Comparison of ENCODE assay signal across 39 mouse cellular contexts in genomic region chr12:35018679-35019237, GRCm38 (mm10). TPM values are rescaled to one million over a fixed set of nuclear protein-coding genes. Genes with fewer than 3 reads are reported as not detected.
DNase-seq lines count a peak whose midpoint lies in the region; ATAC-seq lines count a peak whose summit lies in the region.
"Had no signal": no experiment of that assay in that cellular context is flagged by ENCODE, and none has a peak within 500 bp of the region (broad histone marks: within the 10 kb centered on the region; RNA-seq: fewer than 3 reads in every experiment).

No protein-coding gene starts in this region.

- no peak for ATAC-seq in liver, embryonic 11.5 days (replicated peaks; ENCODE audit: low FRiP score)
- ATAC-seq in granulocyte monocyte progenitor cell, adult 5-6 weeks (replicated peaks; ENCODE audit: poor library complexity, severe bottlenecking), result peak; percentile 84
- ATAC-seq in neutrophil, adult 5-6 weeks (ENCODE audit: extremely low read depth, insufficient number of reproducible peaks, low FRiP score, poor library complexity, severe bottlenecking), result peak; percentile 27; the same call in 1 of the 2 replicates
- ATAC-seq: activated CD4-positive, CD25-positive, alpha-beta regulatory T cell, adult 4 months; forebrain, embryonic 16.5 days; hindbrain, postnatal 0 days; intestine, embryonic 15.5 days; midbrain, embryonic 16.5 days had no signal

- no peaks in the 10 kb centered on the region for H3K27me3 ChIP-seq in liver, embryonic 11.5 days (replicated peaks; ENCODE audit: control insufficient read depth, insufficient read depth, low read length)
- H3K27me3 ChIP-seq: CH12.LX; intestine, embryonic 15.5 days; limb, embryonic 15.5 days; neural tube, embryonic 12.5 days had no signal

- H3K4me3 ChIP-seq in liver, embryonic 11.5 days (ENCODE audit: low read depth, low read length), result no peak overlapping the region
- H3K4me3 ChIP-seq: erythroblast, embryonic 14.5 days; gastrocnemius, adult 2 months; intestine, embryonic 15.5 days; limb, embryonic 10.5 days; limb, embryonic 15.5 days; midbrain, embryonic 10.5 days; myocyte; neural tube, embryonic 12.5 days had no signal

- H3K36me3 ChIP-seq in liver, embryonic 11.5 days (ENCODE audit: control insufficient read depth, insufficient read depth, low read length), result no peaks in the 10 kb centered on the region
- H3K36me3 ChIP-seq: intestine, embryonic 15.5 days; limb, embryonic 10.5 days; limb, embryonic 15.5 days; midbrain, embryonic 10.5 days; neural tube, embryonic 12.5 days had no signal

- no peaks in the 10 kb centered on the region for H3K4me1 ChIP-seq in liver, embryonic 11.5 days (replicated peaks; ENCODE audit: control insufficient read depth, insufficient read depth, low read length)
- H3K4me1 ChIP-seq: intestine, embryonic 15.5 days; limb, embryonic 10.5 days; limb, embryonic 15.5 days; midbrain, embryonic 10.5 days; neural tube, embryonic 12.5 days had no signal

- no peaks in the 10 kb centered on the region for H3K9me3 ChIP-seq in liver, embryonic 11.5 days (ENCODE audit: control insufficient read depth, low read length)
- H3K9me3 ChIP-seq: intestine, embryonic 15.5 days; limb, embryonic 10.5 days; limb, embryonic 15.5 days; midbrain, embryonic 10.5 days; neural tube, embryonic 12.5 days had no signal

- H3K9ac ChIP-seq in liver, embryonic 11.5 days (ENCODE audit: low read depth, low read length), result no peak overlapping the region
- H3K9ac ChIP-seq: intestine, embryonic 15.5 days; limb, embryonic 15.5 days; neural tube, embryonic 12.5 days had no signal

- no peak overlapping the region for H3K27ac ChIP-seq in liver, embryonic 11.5 days (ENCODE audit: low read depth, low read length)
- H3K27ac ChIP-seq: gastrocnemius, adult 2 months; hindbrain, postnatal 0 days; intestine, embryonic 15.5 days; kidney, postnatal 0 days; limb, embryonic 10.5 days; limb, embryonic 15.5 days; midbrain, embryonic 10.5 days; neural tube, embryonic 12.5 days had no signal

- 64% methylated on average over 8 of the region's 9 CpGs for WGBS in liver, embryonic 11.5 days

- intact Hi-C loops in left cerebral cortex, postnatal 36 days (cut with DNase I), result loop anchor here (10.0 kb wide), 1 partner anchor 166 kb away; no protein-coding TSS in a partner anchor

- peak; percentile 12 for DNase-seq in liver
- DNase-seq in liver, embryonic 11.5 days (ENCODE audit: low spot score), result no peak
- DNase-seq in thymus, postnatal 25 days, result peak; percentile 11
- no peak for DNase-seq in thymus, postnatal 10 days (ENCODE audit: low spot score in 2 of 2)
- no peak for DNase-seq in left cerebral cortex, postnatal 36 days (ENCODE audit: low spot score in 2 of 2)
- no peak for DNase-seq in urinary bladder, postnatal 10 days (ENCODE audit: low spot score)
- DNase-seq: adrenal gland, adult 8-10 months; cerebellum, adult 11-12 months; cerebellum, adult 9-11 months; gastrocnemius, adult 2 months; gastrocnemius, postnatal 36 days; heart, postnatal 14 days; kidney, adult 2 months; kidney, postnatal 4 days; layer of hippocampus, postnatal 36 days; lung, postnatal 4 days had no signal

- no peak overlapping the region for H3K4me2 ChIP-seq in liver, embryonic 11.5 days
- H3K4me2 ChIP-seq: intestine, embryonic 15.5 days; limb, embryonic 15.5 days; neural tube, embryonic 12.5 days had no signal

RNA-seq across cellular contexts. Expression of gene Snx13, which starts 28.2 kb away (rescaled TPM):
- polyA plus RNA-seq in liver, embryonic 11.5 days (2014; fragmentation: Nextera tagmentation; extraction: Ambion mirVana), result 13.9 and 16.6 TPM in 2 replicates
- total RNA-seq in granulocyte monocyte progenitor cell, adult 5-6 weeks (2014; fragmentation: Nextera tagmentation), result 14.4 and 15.6 TPM in 2 replicates
- 26.5 and 30.5 TPM in 2 replicates for total RNA-seq in granulocyte monocyte progenitor cell, adult 5-6 weeks (2017)
- 50.0 and 65.9 TPM in 2 replicates for total RNA-seq in neutrophil, adult 5-6 weeks (2017)
- total RNA-seq in left cerebral cortex, postnatal 36 days (2021), result 10 to 100 TPM; 59.2 to 63.2 TPM

RNA-seq across cellular contexts. Expression of gene Prps1l1, which starts 34.2 kb away (rescaled TPM):
- polyA plus RNA-seq in liver, embryonic 11.5 days (2014; fragmentation: Nextera tagmentation; extraction: Ambion mirVana), result not detected in 2 replicates
- not detected in 2 replicates for total RNA-seq in granulocyte monocyte progenitor cell, adult 5-6 weeks (2014; fragmentation: Nextera tagmentation)
- 0.05 and 0.95 TPM in 2 replicates for total RNA-seq in granulocyte monocyte progenitor cell, adult 5-6 weeks (2017)
- 6.4 and 7.9 TPM in 2 replicates for total RNA-seq in neutrophil, adult 5-6 weeks (2017)
- not detected for total RNA-seq in left cerebral cortex, postnatal 36 days (2021)
- total RNA-seq: adrenal gland, adult 8-10 months; CH12.LX; ES-E14; gastrocnemius, adult 2 months; gastrocnemius, postnatal 36 days; heart, postnatal 14 days; hindbrain, postnatal 0 days; layer of hippocampus, postnatal 36 days had no signal
- polyA plus RNA-seq: embryonic facial prominence, embryonic 14.5 days; erythroblast, embryonic 14.5 days; forebrain, embryonic 11.5 days; forebrain, embryonic 16.5 days; heart, embryonic 14.5 days; hindbrain, embryonic 11.5 days; hindbrain, postnatal 0 days; intestine, embryonic 15.5 days; kidney, adult 2 months; kidney, postnatal 0 days; limb, embryonic 10.5 days; limb, embryonic 15.5 days; liver, embryonic 16.5 days; lung, embryonic 16.5 days; midbrain, embryonic 10.5 days; midbrain, embryonic 16.5 days; myocyte; neural tube, embryonic 12.5 days; urinary bladder, adult 2 months had no signal

Comparison
In these comparisons a context has a peak if more than half of its experiments do, and no peak if none do; other contexts are left out.
1. DNase-seq: peak in liver (single experiment) and thymus, postnatal 25 days (single experiment); none in liver, embryonic 11.5 days (single experiment), thymus, postnatal 10 days (0 of 2), left cerebral cortex, postnatal 36 days (0 of 2) and urinary bladder, postnatal 10 days (single experiment).